Mouse (Mus musculus) intestine, embryonic 14.5 days (tissue): ENCODE results near the gene Serpini2. TPM values are rescaled to one million over a fixed set of nuclear protein-coding genes. Genes with fewer than 3 reads are reported as not detected.

Source experiments
- ATAC-seq: fragments of 200-750 bp; cut with Nextera tagmentation; replicated peaks from 2 replicates; pipeline ENCODE4 v1.8.0; 2017; ENCODE audit warnings: low read depth, moderate number of reproducible peaks, moderate TSS enrichment, moderate library complexity; ENCODE audit not compliant: low FRiP score, low TSS enrichment
- DNase-seq: peaks from one replicate; pipeline ENCODE4 v3.0.0-alpha.2; 2018; ENCODE audit warnings: low spot score
- H3K27ac ChIP-seq: fragments of 300-500 bp; sonication (generic); 2 replicates; pipeline ENCODE4 v1.5.1; 2014; ENCODE audit warnings: low read depth, mild to moderate bottlenecking, control low read depth
- H3K27me3 ChIP-seq: fragments of 300-500 bp; sonication (generic); replicated peaks from 2 replicates; pipeline ENCODE4 v1.6.1; 2014; ENCODE audit warnings: low read length, control low read depth; ENCODE audit not compliant: control insufficient read depth, insufficient read depth
- H3K36me3 ChIP-seq: fragments of 300-500 bp; sonication (generic); 2 replicates; pipeline ENCODE4 v1.6.1; 2014; ENCODE audit warnings: low read length, control low read depth; ENCODE audit not compliant: control insufficient read depth, insufficient read depth
- H3K4me1 ChIP-seq: fragments of 300-500 bp; sonication (generic); replicated peaks from 2 replicates; pipeline ENCODE4 v1.6.1; 2014; ENCODE audit warnings: low read length, control low read depth, mixed read lengths; ENCODE audit not compliant: control insufficient read depth, insufficient read depth
- H3K4me2 ChIP-seq: fragments of 300-500 bp; sonication (generic); 2 replicates; pipeline ENCODE4 v1.6.1; 2014; ENCODE audit warnings: low read length
- H3K4me3 ChIP-seq: fragments of 300-500 bp; sonication (generic); 2 replicates; pipeline ENCODE4 v1.5.1; 2014; ENCODE audit warnings: low read depth, low read length, control low read depth, mixed read lengths
- H3K9ac ChIP-seq: fragments of 300-500 bp; sonication (generic); 2 replicates; pipeline ENCODE4 v1.6.1; 2014; ENCODE audit warnings: mild to moderate bottlenecking, low read length
- H3K9me3 ChIP-seq: fragments of 300-500 bp; sonication (generic); 2 replicates; pipeline ENCODE4 v1.6.1; 2016; ENCODE audit warnings: low read length, control low read depth; ENCODE audit not compliant: control insufficient read depth
- WGBS: fragments of 180-500 bp; shearing (Covaris S2); extraction: QIAGEN DNeasy Blood & Tissue Kit; methylation state at CpG from one replicate; pipeline ENCODE4 v1.1.7; 2014; 5-methylcytosine and 5-hydroxymethylcytosine counted together
- polyA plus RNA-seq: library from polyadenylated mRNA; unstranded; fragments of >200 nt; fragmentation: Nextera tagmentation; extraction: Ambion mirVana; gene quantifications from 2 replicates; pipeline ENCODE4 v1.2.1, GENCODE M21; 2014

The Serpini2 gene
- polyA plus RNA-seq, 1 experiment from 2014 or later: 9.3 TPM

DNA sequence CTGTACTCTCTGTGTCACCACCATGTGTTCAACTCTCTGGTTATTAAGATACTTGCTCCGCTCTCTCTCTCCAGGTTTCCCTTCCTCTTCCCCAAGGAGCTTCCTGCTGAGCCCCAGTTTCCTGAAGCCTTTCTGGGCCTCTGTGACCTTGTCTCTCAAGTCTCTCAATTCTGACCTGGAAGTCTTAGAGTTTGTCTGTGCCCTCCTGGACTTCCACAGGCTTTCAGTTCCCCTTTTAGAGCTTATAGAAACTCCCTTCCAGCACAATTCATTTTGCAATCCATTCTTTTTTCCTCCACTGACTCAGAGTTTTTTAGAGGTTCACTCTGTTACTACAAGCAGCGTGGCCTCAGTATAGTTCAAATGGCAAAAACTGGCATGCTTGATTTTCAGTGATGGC is 23.4 kb upstream of the Serpini2 start:
- H3K36me3 ChIP-seq: no peaks in the 10 kb centered on the region
- WGBS: 83% methylated on average over 2 of the region's 2 CpGs
- no peak for DNase-seq
- H3K27ac ChIP-seq: no peak overlapping the region
- no peak overlapping the region for H3K9ac ChIP-seq
- no peak overlapping the region for H3K4me3 ChIP-seq
- H3K4me1 ChIP-seq: no peaks in the 10 kb centered on the region
- no peaks in the 10 kb centered on the region for H3K27me3 ChIP-seq
- no peak overlapping the region for H3K4me2 ChIP-seq
- ATAC-seq: no peak
- H3K9me3 ChIP-seq: no peaks in the 10 kb centered on the region

GRCm38 (mm10) chr3:75277455-75277854 is 7.6 kb upstream of the Serpini2 start:
- Histone ChIP-seq H3K4me1 (no peaks in the 10 kb centered on the region), H3K4me2 (no peak overlapping the region), H3K9me3 (no peaks in the 10 kb centered on the region), H3K27ac (no peak overlapping the region), H3K36me3 (no peaks in the 10 kb centered on the region), H3K9ac (no peak overlapping the region), H3K27me3 (no peaks in the 10 kb centered on the region), H3K4me3 (no peak overlapping the region)
- DNase-seq: no peak
- ATAC-seq: no peak
- 81% methylated on average over 4 of the region's 4 CpGs for WGBS

DNA sequence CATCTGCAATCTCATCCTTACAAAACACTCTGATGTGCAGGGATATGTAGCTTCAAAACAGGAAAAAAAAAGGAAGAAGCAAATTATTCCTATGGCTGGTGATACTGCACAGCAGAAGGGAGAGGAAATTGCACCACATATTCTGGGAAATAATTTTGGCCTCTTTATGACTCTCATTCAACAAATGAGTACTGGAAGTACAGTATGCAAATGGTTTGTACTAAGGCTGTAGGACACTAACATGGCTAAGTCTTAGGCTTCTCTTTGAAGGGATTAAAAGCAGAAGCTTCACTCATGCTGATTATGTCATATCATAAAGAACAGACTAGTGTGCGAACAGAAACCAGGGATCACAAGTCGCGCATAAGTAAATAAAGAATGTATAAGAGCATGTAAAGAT is 6.6 kb upstream of the Serpini2 start:
- H3K9ac ChIP-seq: no peak overlapping the region
- H3K4me3 ChIP-seq: no peak overlapping the region
- ATAC-seq: no peak
- H3K9me3 ChIP-seq: no peaks in the 10 kb centered on the region
- no peak overlapping the region for H3K27ac ChIP-seq
- H3K4me2 ChIP-seq: no peak overlapping the region
- no peaks in the 10 kb centered on the region for H3K36me3 ChIP-seq
- no peak for DNase-seq
- H3K27me3 ChIP-seq: no peaks in the 10 kb centered on the region
- no peaks in the 10 kb centered on the region for H3K4me1 ChIP-seq
- WGBS: 81% methylated on average over 3 of the region's 3 CpGs

DNA sequence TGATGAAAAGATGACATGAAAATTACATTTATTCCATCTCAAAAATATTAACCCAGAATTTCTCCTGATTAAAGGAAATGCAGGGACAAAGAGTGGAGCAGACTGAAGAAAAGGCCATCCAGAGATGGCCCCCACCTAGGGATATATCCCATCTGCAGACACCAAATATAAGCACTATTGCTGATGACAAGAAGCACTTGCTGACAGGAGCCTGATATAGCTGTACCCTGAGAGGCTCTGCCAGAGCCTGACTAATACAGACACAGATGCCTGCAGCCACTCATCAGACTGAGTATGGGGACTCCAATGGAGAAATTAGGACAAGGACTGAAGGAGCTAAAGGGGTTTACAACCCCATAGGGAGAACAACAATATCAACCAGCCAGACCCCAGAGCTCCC is 5.2 kb upstream of the Serpini2 start:
- no peak overlapping the region for H3K4me3 ChIP-seq
- no peak overlapping the region for H3K4me2 ChIP-seq
- H3K9ac ChIP-seq: no peak overlapping the region
- no peaks in the 10 kb centered on the region for H3K4me1 ChIP-seq
- no peaks in the 10 kb centered on the region for H3K27me3 ChIP-seq
- H3K36me3 ChIP-seq: no peaks in the 10 kb centered on the region
- ATAC-seq (no peak), DNase-seq (no peak)
- no peak overlapping the region for H3K27ac ChIP-seq
- H3K9me3 ChIP-seq: no peaks in the 10 kb centered on the region

DNA sequence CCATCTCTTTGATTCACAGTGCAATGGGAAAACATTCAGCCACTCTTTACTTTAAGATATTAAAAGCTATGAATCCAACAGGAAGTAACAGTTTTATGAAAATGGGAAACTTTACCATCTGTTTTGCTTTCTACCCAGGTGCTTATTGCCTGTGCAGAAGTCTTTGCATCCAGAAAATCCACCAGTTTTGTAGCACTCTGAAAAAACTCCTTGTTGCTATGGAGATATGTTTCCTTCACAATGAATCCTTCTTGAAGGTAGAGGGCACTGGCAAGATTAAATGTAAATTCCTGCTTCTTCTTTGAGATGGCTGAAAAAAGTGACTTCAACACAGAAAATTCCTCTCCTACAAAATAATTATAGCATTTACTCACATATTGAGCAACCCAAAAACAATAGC is 10.5 kb downstream of the Serpini2 start:
- Histone ChIP-seq H3K27me3 (no peaks in the 10 kb centered on the region), H3K4me3 (no peak overlapping the region), H3K4me2 (no peak overlapping the region), H3K4me1 (no peaks in the 10 kb centered on the region), H3K27ac (no peak overlapping the region), H3K9me3 (no peaks in the 10 kb centered on the region), H3K36me3 (no peaks in the 10 kb centered on the region), H3K9ac (no peak overlapping the region)
- DNase-seq (no peak), ATAC-seq (no peak)

- Histone ChIP-seq H3K9ac (no peak overlapping the region), H3K4me2 (no peak overlapping the region), H3K36me3 (no peaks in the 10 kb centered on the region), H3K4me3 (no peak overlapping the region), H3K27me3 (no peaks in the 10 kb centered on the region), H3K4me1 (no peaks in the 10 kb centered on the region), H3K27ac (no peak overlapping the region), H3K9me3 (no peaks in the 10 kb centered on the region)
- DNase-seq (no peak), ATAC-seq (no peak)
- 71% methylated on average over 3 of the region's 3 CpGs for WGBS
These were observed 50.2 kb downstream of the Serpini2 start for GRCm38 (mm10) chr3:75219694-75220093.

DNA sequence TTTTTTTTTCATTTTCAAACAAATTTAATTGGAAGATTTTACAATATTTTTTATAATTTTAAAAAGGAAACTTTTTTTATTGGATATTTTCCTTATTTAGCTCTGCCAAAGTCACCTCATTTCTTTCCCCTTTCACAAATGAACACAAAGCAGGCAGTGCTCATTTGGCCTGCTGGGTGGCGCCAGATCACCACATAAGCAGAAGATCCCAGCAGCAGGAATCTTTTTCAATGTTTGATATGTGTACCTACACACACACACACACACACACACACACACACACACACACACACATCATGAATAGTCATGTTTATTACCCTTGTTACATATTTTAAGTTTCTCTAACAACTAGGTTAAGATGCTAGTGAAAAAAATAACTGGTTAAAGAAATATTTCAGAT is 50.7 kb downstream of the Serpini2 start:
- Histone ChIP-seq H3K27me3 (no peaks in the 10 kb centered on the region), H3K4me3 (no peak overlapping the region), H3K9ac (no peak overlapping the region), H3K4me1 (no peaks in the 10 kb centered on the region), H3K27ac (no peak overlapping the region), H3K9me3 (no peaks in the 10 kb centered on the region), H3K4me2 (no peak overlapping the region), H3K36me3 (no peaks in the 10 kb centered on the region)
- no peak for ATAC-seq
- WGBS: 9% methylated on average over 1 of the region's 1 CpGs
- DNase-seq: peak; percentile 59

DNA sequence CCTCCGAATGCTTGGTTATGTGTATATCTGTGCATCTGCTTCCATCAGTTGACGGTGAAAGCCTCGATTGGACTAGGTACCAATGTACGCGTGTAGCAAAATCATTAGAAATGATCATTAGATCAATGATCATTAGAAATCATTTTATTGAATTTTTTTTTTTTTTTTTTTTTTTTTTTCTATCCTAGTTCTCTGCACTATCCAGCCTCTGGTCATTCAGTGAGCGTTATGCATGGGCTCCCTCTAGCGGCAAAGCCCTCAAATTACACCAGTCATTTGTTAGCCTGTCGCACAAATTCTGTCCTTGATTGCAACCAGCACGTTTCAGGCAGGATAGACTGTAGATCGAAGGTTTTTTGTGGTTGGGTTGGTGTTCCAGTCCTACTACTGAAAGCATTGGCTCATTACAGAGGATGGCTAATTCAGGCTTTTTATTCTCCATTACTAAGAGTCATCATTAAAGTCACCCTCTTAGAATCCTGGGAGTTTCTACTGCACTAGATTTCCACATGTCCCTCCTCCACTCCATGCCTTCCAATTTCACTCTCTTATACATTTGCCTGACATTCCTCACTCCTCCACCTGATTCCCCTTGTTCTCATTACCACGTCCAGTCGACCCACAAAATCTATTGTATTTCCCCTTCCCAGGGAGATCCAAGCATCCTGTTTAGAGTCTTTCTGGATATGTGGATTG is 66.9 kb downstream of the Serpini2 start:
- Histone ChIP-seq H3K27me3 (no peaks in the 10 kb centered on the region), H3K9me3 (no peaks in the 10 kb centered on the region), H3K9ac (no peak overlapping the region), H3K36me3 (no peaks in the 10 kb centered on the region), H3K27ac (no peak overlapping the region), H3K4me2 (no peak overlapping the region), H3K4me1 (no peaks in the 10 kb centered on the region), H3K4me3 (no peak overlapping the region)
- 33% methylated on average over 12 of the region's 12 CpGs for WGBS
- DNase-seq: peak; percentile 71
- 0 out of 2 replicates have a peak, but pooled peaks have one; percentile 15 for ATAC-seq
